Mouse (Mus musculus) granulocyte monocyte progenitor cell, adult 5-6 weeks (primary cell): ENCODE measurements at regions not wholly inside any gene's neighbourhood (a gene's known extent, or its start where the extent isn't known, plus 50 kb on each side); places are given as distances from the start of the nearest gene placed in this dataset.

Experiments used
- ATAC-seq: replicated peaks from 2 replicates; pipeline ENCODE4 v1.8.0; 2016; ENCODE audit warnings: mild to moderate bottlenecking, moderate TSS enrichment, inconsistent platforms; ENCODE audit not compliant: poor library complexity, severe bottlenecking

DNA sequence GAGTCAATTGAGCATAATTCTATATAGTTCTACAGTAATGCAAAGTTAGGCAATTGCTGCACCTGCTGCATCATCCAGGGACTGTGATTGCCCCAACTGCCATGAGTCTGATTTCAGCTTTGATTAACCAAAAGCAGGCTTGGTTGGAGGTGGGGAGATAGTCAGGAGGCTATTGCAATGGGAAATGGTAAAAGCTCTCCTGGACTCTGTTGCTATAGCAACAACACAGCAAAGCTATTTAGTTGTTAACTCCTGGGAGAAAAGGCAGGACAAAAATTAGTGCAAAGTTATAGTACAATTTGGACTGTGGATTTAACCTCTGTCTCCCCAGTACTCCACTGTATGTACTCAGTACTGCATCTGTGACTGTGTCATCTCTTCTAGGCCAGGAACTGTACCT, 51.7 kb upstream of the Rasgrf1 start:
- ATAC-seq: no peak

DNA sequence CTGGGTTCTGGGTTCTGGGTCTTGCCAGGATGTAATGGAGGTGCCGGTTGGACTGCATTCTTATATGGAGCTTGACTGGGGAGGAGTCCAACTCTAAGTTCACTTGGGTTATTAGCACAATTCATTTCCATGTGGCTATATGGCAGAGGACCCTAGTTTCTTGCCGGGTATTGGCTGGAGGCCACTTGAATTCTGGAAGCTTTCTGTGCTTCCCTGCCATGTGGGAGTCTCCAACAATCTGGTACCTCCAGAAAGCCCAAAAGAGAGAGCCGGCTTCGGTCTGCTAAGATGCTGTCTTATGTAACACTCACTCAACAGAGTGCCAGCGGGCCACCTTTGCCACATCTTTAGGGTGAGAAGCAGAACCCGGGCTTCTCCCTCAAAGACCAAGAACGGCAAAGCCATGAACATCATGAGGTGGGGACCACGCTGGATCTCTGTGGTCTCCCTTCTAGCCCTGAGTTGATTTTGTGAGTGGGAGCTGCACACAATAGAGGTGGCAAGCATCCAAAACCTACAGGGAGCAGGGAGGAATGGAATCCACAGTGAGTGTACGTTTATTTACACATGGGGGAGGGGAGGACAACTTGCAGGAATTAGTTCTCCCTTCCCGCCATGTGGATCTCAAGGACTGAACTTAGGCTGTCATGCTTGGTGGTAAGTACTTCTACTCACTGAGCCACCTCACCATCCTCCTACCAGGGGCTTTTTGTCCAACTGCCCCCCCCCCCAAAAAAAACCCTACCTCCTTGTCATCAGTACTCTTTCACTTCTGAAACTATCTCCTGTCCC, 59.0 kb upstream of the Rasgrf1 start:
- ATAC-seq: no peak

DNA sequence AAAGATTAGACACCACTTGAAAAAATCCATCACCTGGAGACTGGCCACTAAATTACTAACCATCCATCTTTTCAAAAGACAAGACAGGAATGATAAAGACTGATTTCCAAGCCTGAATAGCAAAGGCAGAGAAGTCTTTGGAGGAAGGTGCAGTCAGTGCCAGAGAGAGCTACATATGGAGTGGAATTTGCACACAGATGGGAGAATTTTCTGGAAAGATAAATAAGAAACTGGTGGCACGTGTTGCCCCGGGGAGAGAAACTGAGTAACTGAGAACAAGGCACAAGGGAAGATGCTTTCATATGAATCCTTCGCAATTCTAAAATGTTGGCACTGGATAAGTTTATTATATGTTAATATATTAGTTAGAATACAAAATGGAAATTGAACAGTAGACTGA, 59.8 kb upstream of the Rasgrf1 start:
- ATAC-seq: no peak

DNA sequence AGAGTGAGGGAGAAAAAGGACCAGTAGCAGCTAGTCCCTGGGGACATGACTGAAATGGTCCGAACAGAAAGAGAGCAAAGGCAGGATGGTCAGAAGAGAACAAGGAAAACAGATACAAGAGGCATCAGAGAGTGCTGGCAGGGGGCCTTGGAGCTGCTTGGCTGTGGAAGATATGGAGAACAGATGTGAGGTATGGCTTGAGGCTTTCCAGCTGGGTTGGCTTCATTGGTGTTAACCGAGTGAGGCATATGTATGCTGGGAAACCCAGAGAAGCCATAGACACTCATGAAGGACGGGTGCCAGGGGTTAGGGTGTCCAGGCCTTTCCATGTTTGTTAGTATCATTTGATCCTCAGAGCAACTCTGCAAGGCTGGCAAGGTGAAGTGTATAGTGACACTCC, 61.1 kb upstream of the Rasgrf1 start:
- ATAC-seq: no peak

DNA sequence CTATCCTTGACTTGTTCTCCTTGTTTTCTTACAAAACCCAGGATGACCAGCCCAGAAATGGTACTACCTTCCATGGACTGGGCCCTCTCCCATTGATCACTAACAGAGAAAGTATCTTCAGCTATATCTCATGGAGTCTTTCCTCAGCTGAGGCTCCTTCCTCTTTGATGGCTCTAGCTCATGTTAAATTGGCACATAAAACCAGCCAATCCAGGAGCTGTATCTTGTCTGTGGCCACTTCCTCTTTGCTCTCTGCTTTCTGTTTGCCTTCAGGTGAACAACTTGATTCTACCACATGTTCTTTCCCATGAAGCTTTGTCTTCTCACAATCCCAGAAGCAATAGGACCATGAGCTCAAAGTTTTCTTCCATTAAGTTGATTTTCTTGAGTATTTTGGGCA, 62.7 kb upstream of the Rasgrf1 start:
- peak; percentile 52 for ATAC-seq

DNA sequence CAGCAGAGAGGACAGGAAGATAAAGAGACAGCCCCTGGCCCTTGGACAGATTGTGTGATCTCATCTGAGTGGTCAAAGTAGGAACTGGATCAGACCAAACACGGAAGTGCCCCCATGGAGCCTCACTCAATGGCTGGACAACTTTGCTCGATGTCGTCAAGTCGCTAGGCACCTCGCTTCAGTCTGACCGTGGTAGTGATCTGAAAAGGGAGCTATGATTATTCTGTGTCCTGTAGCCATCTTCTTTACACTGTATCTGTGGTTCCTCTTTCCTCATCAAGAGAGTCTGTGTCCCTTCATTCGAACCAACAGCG, 67.0 kb upstream of the Rasgrf1 start:
- ATAC-seq: no peak

DNA sequence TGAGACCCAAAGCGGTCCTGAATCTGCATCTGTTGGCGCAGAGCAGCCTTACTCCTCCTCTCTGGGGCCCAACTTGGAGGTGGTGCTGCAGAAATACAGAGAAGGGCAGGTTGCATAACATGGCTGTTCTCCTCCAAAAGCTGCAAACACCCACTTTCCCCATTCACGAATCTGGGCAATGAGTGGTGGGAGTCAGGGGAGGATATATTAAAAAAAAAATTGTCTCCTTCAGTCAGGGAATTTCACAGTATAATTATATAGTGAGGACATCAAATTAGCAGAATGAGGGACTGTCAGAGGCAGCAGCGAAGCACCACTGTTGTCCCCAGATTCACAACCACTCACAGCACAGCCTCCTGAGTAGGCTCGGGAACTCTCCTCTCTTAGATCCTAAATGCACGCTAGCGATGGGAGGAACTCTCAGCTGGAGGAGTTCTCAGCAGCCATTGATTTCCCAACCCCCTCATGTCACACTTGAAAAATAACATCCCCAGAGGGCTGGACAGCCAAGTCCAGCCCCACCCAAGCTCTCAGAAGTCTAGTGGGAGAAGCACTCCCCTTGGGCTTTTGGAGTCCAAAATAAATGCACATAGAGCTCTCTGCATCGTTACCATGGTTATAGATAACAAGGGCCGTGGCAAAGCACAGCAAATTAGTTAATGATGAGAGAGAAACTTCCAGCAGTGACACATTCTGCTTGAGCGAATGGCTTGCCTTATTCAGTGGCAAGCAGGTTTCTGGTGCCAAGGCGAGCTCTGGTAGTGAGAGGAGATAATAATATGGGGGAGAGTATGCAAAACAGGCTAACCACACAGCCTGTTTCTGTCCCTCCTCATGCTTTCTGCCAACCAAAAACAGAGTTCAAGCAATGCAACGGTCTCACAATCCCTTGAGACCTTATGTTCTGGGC, 67.6 kb upstream of the Rasgrf1 start:
- ATAC-seq: no peak

DNA sequence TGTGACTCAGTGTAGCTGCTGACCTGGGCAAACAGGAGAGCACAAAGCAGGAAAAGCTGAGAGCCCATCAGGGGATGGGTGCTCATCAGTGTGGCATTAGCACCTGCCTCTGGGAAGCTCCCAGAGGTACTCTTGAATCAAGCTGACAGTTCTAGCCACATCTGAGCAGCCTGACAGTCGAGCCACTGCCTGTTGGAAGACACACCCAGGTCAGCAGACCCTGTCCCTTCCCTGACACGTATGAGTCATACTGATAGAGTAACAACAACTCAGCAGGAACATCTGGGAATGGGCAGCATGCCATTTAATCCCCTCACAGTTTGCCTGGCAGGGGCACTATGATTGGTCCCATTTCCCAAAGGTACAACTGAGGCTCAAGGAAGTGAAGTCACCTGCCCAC, 68.3 kb upstream of the Rasgrf1 start:
- no peak for ATAC-seq

DNA sequence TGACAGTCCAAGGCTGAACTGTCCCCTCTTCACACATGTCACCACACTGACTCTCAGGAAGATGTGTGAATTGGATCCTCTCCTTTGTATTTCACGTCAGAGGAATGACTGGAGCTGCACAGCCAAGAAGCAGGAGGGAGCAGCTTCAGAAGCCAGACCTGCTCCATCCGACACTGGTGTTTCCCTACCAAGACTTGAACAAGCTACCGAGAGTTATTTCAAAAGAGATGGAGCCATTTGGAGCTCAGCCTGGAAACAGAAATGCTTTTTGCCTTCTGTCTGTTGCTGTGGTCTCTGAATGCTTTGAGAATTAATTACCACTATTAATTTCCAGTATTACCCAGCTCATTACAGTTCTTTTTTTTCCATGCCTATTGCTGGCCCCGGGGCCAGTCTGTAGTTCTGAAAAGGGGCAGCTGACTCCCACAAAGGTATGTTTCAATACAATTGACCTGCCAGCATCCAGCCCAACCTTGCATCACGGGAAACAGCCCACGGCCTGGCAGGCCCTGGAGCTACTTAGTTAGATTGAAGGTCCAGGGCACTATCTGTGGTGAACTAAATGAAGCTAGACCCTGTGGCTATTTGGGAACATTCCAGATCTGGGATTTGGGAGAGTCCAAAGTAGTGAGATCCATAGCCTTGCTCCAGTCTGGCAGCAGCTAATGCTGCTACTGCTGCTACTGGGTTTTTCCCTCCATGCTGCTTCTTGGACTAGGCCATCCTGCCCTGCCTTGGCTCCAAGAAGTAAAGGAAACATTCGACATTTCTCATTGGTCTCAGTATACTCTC, 73.1 kb upstream of the Rasgrf1 start:
- ATAC-seq: no peak

DNA sequence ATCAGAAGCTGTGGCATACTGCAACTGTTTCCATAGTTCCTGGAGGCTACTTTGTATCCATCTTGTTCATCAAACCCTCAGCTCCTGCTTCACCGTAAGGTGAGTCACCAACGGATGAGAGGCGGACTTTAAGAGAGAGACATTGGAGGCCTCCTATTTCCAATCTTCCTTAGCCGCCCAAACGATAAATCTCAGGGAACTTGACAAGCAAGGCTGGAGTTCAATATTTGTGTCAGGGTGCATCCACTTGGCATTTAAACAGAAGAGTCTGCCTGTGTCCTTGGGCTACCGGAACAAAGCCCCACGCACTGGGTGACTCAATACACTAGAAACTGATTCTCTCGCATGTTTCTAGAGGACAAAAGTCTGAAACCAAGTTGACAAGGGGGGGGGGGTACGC, 76.1 kb upstream of the Rasgrf1 start:
- ATAC-seq: no peak

DNA sequence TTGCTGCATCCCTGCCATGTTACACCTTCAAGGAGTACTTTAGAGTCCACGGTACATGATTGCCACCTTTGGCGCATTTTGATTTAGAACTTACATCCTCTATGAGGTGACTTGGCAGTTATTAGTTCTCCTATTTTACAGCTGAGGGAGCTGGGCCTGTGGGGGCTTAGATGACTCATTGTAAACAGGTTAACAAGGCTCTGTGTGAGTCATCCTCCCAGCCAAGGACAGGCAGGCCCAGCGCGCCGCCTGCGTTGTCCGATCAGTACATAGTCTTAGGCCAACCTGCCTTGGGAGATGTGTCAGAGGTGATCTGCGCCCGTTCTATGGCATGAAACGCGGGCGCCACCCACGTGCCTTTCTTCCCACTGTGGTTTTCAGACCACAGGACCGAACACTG, 77.9 kb upstream of the Rasgrf1 start:
- peak; percentile 88 for ATAC-seq

DNA sequence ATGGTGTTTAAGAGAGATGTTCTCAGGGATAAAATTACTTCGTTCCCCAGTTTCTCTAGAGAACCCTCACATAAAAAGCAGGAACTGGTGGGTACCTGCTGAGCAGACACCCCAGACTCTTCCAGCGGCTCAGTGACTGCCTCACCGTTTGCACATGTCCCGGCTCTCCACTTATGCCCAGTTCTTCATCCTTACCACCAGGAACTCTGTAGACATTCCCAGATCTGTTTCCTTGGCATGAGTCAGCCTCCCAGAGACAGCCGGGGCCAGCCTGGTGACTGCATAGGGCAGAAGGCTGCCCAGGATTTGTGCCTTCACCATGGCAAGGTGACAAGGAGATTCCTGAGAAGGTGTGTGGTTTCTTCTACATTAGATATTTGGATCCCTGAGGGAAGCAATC, 81.6 kb upstream of the Rasgrf1 start:
- ATAC-seq: no peak

DNA sequence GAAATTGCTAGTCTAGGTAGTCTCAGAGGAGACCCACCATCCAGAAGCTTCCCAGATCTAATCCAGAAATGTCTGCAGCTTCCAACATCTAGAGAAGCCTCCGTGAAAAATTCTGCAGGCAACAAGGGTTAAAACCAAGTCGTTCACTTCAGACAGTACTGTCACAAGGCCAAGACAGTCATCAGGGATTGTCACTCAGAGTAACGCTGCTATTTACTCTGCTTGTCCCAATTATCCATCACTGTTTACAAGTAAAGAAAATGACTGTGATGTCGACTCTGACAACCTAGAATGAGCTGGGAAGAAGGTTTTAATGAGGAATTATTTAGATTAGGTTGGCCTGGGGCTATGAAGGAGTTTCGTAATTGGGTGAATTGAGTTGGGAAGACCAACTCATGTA, 82.1 kb upstream of the Rasgrf1 start:
- no peak for ATAC-seq

DNA sequence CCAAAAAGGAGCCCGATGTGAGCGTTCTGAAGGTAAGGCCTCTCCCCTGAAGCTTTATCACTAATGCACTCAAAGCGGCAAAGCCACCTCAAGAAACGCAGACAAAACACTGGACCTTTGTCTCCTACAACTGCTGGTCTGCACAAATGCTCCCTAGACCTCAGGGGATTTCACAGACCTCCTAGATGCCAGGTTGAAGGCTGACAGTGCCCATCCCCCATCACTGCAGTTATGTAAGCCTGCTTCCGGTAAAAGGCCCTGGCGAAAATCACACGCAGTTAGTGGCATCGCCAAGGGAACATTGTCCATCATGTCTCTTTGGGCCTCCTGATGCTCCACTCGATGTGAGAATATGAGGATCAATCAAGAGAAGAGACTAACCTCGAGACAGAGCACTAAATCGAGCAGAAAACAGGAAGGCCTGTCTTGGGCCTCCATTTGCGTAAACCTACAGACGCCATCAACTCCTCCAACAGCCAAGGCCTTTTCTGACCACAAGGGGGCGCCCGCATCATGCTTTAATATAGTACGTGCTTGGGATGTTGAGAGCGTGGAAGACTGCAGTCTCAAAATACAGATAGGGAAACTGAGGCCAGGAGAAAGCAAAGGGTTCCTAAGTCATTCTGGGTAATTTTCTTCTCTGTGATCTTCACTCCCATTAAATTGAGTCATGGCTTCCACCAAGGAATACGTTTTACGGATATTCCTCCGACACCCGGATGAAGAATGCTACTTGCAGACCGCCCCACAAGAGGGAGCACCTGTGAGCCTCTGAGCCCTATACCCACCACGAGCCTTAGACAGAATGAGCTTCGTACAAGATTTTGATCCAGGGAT, 82.8 kb upstream of the Rasgrf1 start:
- ATAC-seq: peak; percentile 79

DNA sequence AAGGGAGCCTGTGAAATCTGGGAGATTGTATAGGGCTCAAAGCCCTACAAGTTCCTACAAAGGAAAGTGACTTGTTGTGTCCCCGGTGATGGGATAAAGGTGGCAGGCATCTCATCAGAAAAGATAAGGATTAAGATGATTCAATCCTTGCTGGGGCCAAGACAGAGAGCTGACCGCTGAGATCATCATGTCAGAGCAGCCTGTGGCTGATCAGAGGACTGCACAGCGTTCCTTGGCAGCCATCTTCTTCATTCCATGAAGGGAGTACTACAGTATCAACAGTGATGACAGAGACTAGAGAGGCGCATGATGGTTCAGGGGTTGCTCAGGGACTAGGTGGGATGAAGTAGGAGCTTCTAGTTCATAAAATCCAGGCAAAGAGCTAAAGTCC, 83.6 kb upstream of the Ankrd34c start:
- ATAC-seq: 0 out of 2 replicates have a peak, but pooled peaks have one; percentile 10

DNA sequence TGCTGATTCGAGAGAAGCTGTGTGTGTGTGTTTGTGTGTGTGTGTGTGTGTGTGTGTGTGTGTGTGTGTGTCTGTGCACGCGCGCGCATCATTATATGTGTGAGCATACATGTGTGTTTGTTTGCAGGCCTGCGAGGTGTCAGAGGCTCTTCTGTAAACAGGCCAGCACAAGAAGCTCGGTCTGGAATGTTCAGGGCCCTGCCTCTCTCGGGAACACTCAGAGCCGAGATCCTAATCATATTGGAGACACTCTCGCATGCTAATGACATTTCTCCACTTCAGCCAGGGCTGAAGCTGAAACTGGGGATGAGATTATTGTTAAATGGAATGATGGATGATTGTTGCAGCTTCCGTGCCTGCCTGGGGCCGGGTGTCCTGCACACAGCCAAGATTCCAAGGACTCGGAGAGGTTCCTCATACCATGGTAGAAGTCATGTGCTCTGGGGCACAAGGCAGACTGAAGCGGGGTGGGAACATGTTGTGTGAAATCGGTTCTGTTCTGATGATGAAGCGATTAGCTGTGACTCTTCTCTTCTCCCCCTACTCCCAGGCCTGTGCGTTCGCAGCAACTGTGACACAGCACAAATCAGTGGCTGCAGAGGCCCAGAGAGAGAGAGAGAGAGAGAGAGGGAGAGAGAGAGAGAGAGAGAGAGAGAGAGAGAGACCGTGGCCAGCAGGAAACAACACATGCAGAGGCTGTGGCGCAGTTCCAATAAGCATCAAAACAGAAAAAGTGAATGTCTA, 83.0 kb upstream of the Ankrd34c start:
- 0 out of 2 replicates have a peak, but pooled peaks have one; percentile 8 for ATAC-seq

DNA sequence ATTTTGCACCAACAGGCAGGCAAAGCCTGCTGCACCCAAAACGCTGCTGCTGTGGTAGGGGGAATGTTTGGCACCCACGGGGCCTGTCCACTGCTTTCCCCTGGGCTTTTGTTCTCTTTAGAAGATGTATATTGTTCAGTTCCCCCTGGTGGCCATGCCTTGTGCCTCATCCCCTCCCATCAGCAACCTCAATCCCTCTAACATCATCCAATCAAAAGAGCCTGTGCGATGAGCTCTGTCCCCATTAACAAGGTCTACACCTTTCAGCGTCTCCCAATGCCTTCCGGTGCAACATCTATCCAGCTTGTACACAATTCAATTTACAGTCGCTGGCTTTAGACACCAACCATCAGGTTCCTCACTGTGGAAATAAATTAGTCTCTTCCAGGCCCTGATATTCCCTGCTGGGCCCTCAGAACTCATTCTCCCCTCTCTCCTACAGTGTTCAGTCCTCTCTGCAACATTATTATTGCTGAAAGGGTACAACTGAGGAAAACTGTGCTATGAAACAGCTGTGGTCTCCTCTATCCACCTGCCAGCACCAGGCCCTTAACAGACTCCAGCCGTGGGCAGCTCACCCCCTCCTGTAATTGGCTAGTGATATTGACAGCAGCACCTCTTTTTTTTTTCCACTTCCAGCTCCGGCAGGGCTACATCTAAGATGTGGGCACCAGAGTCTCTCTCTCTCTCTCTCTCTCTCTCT, 75.5 kb upstream of the Ankrd34c start:
- no peak for ATAC-seq

DNA sequence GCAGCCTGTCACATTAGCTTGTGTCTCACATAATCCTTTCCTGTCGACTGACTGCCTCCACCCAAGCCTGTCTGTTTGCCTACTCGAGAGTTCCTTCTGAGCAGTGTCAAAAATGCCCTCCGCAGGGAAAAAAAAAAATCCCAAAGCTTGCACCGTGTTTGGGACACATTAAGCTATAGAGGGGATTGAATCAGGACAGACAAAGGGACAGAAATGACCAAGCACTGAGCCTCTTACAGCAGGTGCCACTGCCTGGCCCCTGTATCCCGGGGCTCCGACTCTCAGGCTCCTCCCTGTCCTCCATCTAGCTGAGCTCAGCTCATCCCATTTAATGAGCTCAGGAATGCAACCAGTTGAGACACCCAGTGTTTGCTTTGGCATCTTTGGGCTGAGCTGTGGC, 69.1 kb upstream of the Ankrd34c start:
- no peak for ATAC-seq

DNA sequence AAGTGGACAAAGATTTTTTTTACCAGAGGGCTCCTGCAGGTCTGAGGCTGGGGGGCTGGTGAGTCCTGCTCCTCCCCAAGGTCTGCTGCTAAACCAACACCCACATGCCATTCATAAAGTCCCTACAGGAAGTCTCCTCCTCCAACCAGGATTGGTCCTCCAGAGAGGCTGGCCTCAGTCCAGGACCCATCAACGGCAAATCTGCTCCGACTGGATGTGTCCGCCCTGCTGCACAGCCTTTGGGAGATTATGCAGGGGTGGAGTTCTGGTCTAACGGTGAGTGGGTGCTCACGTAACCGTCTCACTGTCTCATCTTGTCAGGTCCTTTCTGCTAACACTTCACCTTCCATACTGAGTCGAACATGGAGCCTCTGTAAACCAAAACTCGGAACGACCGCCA, 64.4 kb upstream of the Ankrd34c start:
- no peak for ATAC-seq
